Mouse (Mus musculus): ENCODE data around the gene Pheta2.

DNA sequence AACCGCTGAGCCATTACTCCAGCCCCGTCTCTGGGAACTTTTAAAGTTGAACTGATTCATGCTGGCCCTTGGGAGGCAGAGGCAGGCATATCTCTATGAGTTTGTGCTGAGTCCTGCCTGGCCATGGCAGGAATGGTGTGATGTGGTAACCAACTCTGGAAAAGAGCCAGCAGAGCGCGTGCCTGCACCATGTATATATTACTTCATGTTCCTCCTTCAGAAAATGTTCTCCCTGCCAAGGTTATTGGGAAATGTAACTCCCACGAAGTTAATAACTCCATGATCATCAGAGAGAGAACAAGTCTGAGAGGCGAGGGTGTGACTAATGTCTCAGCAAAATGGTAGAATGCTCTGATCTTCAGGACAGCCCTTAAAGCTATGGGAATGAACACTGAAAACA is 20.9 kb upstream of the Pheta2 start:
- TF ChIP-seq CTCF (IDR thresholded peaks at IDR 0.05) (no peak), EP300 (IDR thresholded peaks at IDR 0.05) (0 out of 2 replicates have a peak, but pooled peaks have one; percentile 14)
